Mouse (Mus musculus) cerebellum, postnatal 14 days (tissue): ENCODE results near the gene Cnpy1.

Experiments used
- DNase-seq, 2 experiments: peaks; one replicate each; pipeline ENCODE4 v3.0.0; 2021; ENCODE audit warnings: mixed read lengths in 2 of 2

Gene Cnpy1

GRCm38 (mm10) chr5:28238876-28239275 is 6.7 kb downstream of the Cnpy1 start:
- DNase-seq, result peak; percentile 50 to 53

DNA sequence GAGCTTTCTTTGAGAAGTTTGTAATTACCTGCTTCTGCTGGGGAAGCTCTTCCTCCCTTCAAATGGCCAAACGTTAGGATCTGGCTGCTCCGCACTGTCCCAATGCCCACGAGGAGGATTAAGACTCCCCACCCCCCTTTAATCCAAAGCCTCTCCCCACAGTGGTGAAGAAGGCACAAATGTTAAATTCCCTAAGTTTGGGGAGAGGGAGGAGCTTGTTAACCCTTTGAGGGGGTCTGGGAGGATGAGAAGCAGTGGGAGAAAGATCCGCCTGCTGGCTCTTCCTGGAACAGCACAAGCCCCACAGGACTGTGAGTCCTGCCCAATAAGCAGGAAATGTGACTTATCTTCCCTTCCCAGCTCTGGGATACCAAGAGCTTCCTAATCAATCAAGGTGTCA is 7.5 kb downstream of the Cnpy1 start:
- DNase-seq, result peak; percentile 84

DNA sequence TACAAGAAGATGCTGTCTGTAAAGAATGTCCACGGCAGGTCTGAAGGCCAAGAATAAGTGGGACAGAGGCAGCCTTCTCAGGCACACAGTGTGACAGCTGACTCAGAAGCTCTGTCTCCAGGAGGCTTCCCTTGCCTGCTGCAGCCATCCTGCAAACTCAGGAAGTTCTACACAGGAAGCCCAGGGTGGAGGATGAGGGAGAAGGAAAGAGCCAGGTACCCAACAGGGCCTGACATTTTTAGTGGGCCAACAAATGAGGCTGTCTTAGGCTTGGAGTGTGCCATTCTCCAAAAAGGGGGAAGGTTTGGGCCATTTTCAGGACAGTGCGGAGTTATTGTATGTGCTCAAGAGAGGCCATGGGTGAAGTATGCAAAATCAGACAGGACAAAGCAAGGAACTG is 7.9 kb downstream of the Cnpy1 start:
- DNase-seq, result peak in 1 of 2 experiments; percentile 81

- DNase-seq, result peak; percentile 96 to 98
Observed at GRCm38 (mm10) chr5:28237055-28237454, 8.6 kb downstream of the Cnpy1 start.

DNA sequence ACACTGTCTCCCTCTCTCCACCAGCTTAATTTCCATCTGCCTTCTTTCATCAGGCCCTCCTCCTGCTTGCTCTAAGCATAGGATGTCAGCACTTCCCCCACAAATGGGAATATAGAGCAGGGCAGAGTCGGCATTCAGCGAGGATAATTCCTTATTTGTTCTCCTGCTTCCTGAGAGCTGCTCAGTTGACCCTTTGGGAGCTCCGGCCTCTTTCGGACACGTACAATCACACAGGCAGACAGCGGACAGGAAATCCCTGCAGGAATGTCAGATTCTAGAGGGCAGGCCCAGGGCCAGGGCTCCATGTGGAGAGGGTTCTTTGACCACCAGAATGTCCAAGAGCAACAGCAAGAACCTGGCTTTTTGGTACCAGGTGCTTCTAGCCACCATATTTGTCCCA is 9.5 kb downstream of the Cnpy1 start:
- DNase-seq, result peak; percentile 56 to 65

DNA sequence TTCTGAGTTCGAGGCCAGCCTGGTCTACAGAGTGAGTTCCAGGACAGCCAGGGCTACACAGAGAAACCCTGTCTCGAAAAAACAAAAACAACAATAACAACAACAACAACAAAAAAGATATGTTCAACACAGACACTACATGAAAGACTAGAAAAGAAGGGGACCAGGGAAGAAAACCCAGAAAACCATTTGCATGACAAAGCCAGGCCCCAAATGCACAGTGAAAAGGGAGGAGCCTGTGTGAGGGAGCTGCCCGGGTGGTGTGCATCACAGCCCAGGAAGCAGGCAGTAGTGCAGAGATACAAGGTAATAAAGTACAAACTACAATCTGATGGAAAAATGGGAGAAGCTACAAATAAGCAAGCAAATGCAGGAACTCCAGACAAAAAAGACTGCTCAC is 13.5 kb downstream of the Cnpy1 start:
- no peak for DNase-seq

GRCm38 (mm10) chr5:28219596-28219995 is 26.0 kb downstream of the Cnpy1 start:
- no peak for DNase-seq

DNA sequence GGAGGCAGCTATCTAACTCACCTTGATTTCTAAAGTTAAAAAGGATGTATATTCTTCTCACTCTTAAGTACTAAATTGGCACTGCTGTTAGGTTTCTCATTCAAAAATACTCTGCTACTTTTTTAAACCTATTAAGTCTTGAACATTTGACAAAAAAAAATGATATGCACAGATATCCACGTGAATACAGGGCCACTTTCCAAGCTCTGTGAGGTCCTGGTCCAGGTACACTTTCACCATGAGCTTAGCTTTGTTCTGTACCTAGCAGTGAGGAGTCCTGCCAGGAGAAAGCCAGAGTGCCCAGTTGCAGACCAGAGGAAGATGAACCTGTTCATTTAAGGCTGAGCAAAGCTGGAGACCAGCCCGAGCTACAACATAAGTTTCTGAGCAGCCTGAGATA is 32.2 kb downstream of the Cnpy1 start:
- no peak for DNase-seq

DNA sequence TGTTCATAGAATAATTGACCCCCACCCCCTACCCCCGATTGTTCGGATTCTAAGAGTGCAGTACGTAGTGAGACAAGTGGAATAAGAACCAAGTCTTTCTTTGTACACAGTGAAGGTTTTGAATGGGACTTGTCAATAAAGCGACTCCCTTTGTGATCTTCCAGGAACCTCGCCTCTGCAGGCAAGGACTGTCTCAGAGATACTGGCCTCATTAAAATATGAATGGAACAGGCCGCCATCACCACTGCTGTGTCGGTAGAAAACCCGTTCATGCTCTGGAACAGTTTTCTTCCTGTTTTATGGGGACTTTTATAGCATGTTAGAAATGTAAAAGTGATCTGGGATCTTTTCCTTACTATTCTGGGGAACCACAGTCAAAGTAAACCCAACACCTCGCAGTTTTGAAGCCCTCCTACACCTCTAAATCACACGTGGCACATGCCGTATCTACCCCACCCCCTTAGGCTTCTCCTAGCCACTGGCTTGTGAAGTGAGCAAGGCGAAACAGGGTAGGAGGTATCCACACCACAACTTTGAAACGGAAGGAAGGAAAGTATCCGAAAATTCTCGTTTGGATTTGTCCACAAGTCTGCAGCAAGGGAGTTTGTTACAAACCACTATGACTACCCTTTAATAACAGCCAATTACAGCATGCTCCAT is 33.8 kb downstream of the Cnpy1 start:
- DNase-seq, result peak in 1 of 2 experiments; percentile 54

- DNase-seq, result peak; percentile 58 to 65
Observed at GRCm38 (mm10) chr5:28210591-28211550, 34.7 kb downstream of the Cnpy1 start.

- DNase-seq, result peak; percentile 83 to 88
Observed at GRCm38 (mm10) chr5:28209549-28210431, 35.8 kb downstream of the Cnpy1 start.

GRCm38 (mm10) chr5:28208726-28209520 is 36.7 kb downstream of the Cnpy1 start:
- peak; percentile 57 to 64 for DNase-seq

DNA sequence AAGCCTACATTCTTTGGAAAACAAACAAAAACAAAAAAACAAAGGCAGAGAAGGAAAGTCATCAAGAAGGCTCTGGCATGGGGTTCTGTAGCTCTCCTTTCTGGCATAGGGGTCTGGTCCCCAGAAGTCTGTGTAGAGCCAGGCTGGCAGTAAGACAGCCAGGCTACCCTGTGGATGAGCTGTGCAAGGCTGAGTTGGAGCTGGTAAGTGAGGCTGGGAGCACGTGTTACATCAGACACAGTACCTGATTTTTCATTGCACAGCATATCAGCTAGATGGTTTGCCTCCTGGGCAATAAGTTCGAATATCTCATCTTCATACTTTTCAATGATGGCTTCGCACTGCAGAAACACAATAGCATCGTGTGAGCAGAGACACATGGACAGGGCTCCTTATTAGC is 38.6 kb downstream of the Cnpy1 start:
- peak; percentile 34 to 61 for DNase-seq

GRCm38 (mm10) chr5:28206448-28206847 is 39.2 kb downstream of the Cnpy1 start:
- DNase-seq, result no peak

- peak in 1 of 2 experiments; percentile 2 for DNase-seq
Observed at GRCm38 (mm10) chr5:28204678-28205077, 40.9 kb downstream of the Cnpy1 start.

DNA sequence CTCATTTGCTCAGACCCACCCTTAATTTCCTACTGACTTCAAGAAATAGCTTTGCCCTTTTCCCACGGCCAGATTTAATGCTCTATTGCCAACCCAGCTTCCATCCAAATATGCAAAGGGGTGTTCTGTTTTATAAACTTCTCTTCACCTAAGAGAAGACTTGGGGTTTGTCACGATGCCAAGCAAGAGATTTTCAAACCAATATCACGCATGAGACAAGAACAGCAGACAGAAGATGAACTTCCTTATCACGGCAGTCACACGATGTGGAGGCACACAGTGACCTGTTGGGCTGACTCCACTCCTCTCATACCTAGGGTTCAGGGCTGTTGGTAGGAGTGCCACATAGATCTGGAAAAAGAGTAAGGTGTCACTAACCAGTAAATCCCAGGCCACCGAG is 42.5 kb downstream of the Cnpy1 start:
- peak in 1 of 2 experiments; percentile 7 for DNase-seq

DNA sequence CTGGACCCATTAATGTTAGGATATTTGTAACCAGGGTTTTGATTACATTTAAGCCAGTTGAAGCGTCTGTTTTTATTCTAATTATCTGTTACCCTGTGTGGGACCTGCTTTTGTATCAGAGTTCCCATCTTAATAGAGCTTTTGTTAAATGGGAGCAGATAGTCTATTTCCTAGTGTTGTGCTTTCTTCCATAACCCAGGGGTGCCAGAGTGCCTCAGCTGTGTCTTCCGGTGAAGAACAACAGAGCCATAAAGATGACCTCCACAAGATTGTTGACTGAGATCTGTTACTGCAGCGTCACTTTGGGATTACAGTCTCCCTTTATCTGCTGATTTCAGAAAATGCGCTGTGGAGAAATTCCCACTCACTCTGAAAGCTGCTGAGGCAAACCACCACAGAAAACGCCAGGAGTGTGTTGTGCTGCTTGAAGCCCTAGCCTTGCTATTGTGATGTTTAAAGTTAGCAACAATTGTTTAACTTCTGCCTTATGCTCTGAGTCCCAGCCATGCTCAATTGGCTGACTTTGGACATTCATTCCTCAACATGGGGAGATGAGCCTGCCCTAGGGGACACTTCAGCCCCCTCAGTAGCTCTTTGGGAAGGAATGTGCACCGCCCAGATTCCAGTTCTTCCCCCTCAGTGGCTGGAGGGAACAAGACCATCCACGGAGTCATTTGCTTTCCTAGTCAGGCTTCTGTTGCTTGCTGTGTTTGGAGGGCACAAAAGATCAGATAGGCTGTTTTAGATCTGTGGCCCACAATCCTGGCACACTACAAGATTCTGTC is 46.3 kb downstream of the Cnpy1 start:
- no peak for DNase-seq

DNA sequence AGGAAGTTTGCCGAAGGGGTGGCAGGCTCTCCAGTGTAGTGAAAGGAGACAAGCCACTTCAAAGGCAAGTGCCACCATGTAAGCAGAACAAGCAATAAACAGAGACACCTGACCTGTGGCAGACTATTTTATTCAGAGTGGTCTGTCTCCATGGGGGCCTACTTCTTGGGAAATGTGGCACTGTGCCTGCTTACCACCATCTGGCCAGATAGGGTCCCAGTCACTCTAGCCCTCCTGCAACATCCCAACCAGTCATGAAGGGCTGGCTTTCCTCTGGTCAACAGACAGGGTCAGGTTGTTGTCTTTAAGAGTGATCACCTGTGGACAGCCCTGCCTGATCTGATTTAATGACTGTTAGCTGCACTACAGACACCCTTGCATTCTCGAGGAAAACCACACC is 50.1 kb downstream of the Cnpy1 start:
- peak in 1 of 2 experiments; percentile 34 for DNase-seq

- DNase-seq, result no peak
Observed at GRCm38 (mm10) chr5:28192099-28192454, 53.5 kb downstream of the Cnpy1 start.

GRCm38 (mm10) chr5:28191201-28192098 is 54.2 kb downstream of the Cnpy1 start:
- DNase-seq, result peak; percentile 50 to 69
